Mouse (Mus musculus): Measurements from ENCODE around the gene Garnl3. TPM values are rescaled to one million over a fixed set of nuclear protein-coding genes. Genes with fewer than 3 reads are reported as not detected.
"Not testable (repeated sequence)": the region's sequence is repeated elsewhere in the genome, so short reads cannot be mapped to it uniquely, and the experiment has no call there.

The Garnl3 gene
- polyA plus RNA-seq, 1 experiment from 2014 or later, result 11.7 TPM

- no peak for ATAC-seq
- Histone ChIP-seq H3K9me3 (no peaks in the 10 kb centered on the region), H3K4me1 (replicated peaks) (no peaks in the 10 kb centered on the region), H3K4me2 (replicated peaks) (no peak overlapping the region), H3K27me3 (replicated peaks) (no peaks in the 10 kb centered on the region), H3K9ac (no peak overlapping the region), H3K27ac (no peak overlapping the region), H3K4me3 (replicated peaks) (no peak overlapping the region), H3K36me3 (no peaks in the 10 kb centered on the region)
- 77% methylated on average over 8 of the region's 8 CpGs for WGBS
Measured at GRCm38 (mm10) chr2:33100536-33100935, 30.9 kb downstream of the Garnl3 start.

- not testable (repeated sequence) for H3K27me3 ChIP-seq (replicated peaks); H3K4me1 ChIP-seq (replicated peaks); H3K9me3 ChIP-seq; H3K36me3 ChIP-seq; ATAC-seq; H3K27ac ChIP-seq; H3K4me3 ChIP-seq (replicated peaks); H3K4me2 ChIP-seq (replicated peaks); H3K9ac ChIP-seq
- 88% methylated on average over 12 of the region's 12 CpGs for WGBS
Measured at GRCm38 (mm10) chr2:33097326-33097725, 34.1 kb downstream of the Garnl3 start.

- Histone ChIP-seq H3K9me3 (no peaks in the 10 kb centered on the region), H3K27me3 (replicated peaks) (no peaks in the 10 kb centered on the region), H3K4me1 (replicated peaks) (no peaks in the 10 kb centered on the region), H3K4me2 (replicated peaks) (no peak overlapping the region), H3K4me3 (replicated peaks) (no peak overlapping the region), H3K9ac (no peak overlapping the region), H3K36me3 (no peaks in the 10 kb centered on the region), H3K27ac (no peak overlapping the region)
- ATAC-seq, result no peak
- 72% methylated on average over 10 of the region's 10 CpGs for WGBS
Measured at GRCm38 (mm10) chr2:33095221-33095671, 36.2 kb downstream of the Garnl3 start.

DNA sequence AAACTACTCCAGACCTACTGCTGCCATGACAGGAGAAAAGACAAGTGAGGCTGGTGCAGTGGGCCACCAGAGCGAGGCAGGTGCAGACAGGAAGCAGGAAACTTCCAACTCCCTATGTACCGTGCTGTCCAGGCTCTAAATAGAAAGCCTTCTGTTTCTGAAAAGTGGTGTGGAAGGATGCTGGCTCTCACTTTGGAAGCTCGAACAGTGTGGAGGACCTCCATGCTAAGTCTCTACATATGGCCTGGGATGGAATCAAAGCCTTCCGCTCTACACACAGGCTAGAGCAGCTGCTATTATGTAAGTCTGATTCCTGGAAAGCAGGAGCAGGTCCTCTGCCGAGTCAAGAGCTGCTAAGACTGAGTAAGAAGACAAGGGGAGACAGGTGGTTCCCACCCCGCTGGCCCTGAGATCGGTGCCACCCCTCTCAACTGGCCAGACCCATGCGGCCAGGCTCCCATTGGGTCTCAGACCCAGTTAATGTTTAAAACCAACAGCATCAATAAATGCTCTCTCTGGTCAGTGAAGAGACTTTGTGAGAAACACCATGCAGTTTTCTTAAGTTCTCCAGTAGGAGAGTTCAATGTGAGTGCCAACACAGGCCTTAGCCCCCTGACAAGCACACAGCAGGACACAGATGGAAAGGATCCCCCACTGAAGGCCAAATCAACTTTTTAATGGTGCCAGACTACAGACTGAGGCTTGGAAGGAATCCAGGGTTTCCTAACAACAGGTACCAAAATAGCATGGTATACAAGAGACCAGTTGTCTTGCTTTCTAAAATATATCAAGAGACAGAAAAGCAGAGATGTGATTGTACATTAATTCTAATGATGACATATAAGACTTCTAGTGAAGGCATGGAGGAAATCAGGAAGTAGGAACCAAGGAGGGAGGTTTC lies 40.6 kb downstream of the Garnl3 start:
- no peak overlapping the region for H3K9ac ChIP-seq
- no peak overlapping the region for H3K4me3 ChIP-seq (replicated peaks)
- WGBS, result 81% methylated on average over 8 of the region's 8 CpGs
- H3K36me3 ChIP-seq, result no peaks in the 10 kb centered on the region
- H3K9me3 ChIP-seq, result no peaks in the 10 kb centered on the region
- no peaks in the 10 kb centered on the region for H3K4me1 ChIP-seq (replicated peaks)
- no peaks in the 10 kb centered on the region for H3K27me3 ChIP-seq (replicated peaks)
- H3K4me2 ChIP-seq (replicated peaks), result no peak overlapping the region
- no peak for ATAC-seq
- no peak overlapping the region for H3K27ac ChIP-seq

- not testable (repeated sequence) for H3K4me3 ChIP-seq (replicated peaks); ATAC-seq; H3K27ac ChIP-seq; H3K9me3 ChIP-seq; H3K9ac ChIP-seq; H3K4me2 ChIP-seq (replicated peaks); H3K36me3 ChIP-seq; H3K4me1 ChIP-seq (replicated peaks); H3K27me3 ChIP-seq (replicated peaks)
- 47% methylated on average over 1 of the region's 1 CpGs for WGBS
Measured at GRCm38 (mm10) chr2:33090033-33090400, 41.4 kb downstream of the Garnl3 start.

DNA sequence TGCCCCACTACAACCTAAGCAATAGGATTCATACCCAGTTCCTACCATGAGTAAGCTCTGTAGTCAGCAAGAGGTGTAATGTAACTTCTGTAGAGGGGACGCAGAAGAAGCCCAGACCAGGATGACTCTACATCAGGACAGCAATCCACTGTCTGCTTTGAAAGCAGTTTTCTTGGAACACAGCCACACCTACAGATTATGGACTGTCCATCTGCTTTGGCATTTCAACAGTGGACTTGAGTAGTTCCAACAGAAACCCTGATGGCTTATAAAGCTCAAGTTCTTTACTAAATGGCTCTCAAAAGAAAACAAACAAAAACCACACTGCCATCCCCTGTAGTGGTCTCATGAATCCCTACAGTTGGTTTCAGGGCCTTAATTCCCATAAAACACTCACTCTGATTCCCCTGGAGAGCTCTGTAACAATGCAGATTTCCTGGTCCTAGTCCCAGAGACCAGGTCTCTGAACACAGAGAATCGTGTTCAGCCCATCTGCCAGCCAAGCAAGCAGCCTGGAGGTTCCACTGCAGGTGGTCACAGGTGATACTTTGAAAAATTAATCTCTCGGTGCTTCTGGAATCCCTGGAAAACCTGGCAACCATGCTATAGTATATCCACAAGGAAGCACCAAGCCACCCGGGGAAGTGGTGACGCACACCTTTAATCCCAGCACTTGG lies 42.0 kb downstream of the Garnl3 start:
- no peak overlapping the region for H3K4me2 ChIP-seq (replicated peaks)
- H3K27ac ChIP-seq, result no peak overlapping the region
- 83% methylated on average over 5 of the region's 5 CpGs for WGBS
- no peaks in the 10 kb centered on the region for H3K27me3 ChIP-seq (replicated peaks)
- no peak for ATAC-seq
- H3K4me3 ChIP-seq (replicated peaks), result no peak overlapping the region
- no peaks in the 10 kb centered on the region for H3K9me3 ChIP-seq
- no peak overlapping the region for H3K9ac ChIP-seq
- H3K36me3 ChIP-seq, result no peaks in the 10 kb centered on the region
- no peaks in the 10 kb centered on the region for H3K4me1 ChIP-seq (replicated peaks)

- H3K4me2 ChIP-seq (replicated peaks), result no peak overlapping the region
- 76% methylated on average over 7 of the region's 7 CpGs for WGBS
- H3K36me3 ChIP-seq, result no peaks in the 10 kb centered on the region
- no peak for ATAC-seq
- no peak overlapping the region for H3K9ac ChIP-seq
- H3K4me3 ChIP-seq (replicated peaks), result no peak overlapping the region
- no peak overlapping the region for H3K27ac ChIP-seq
- no peaks in the 10 kb centered on the region for H3K4me1 ChIP-seq (replicated peaks)
- no peaks in the 10 kb centered on the region for H3K27me3 ChIP-seq (replicated peaks)
- no peaks in the 10 kb centered on the region for H3K9me3 ChIP-seq
Measured at GRCm38 (mm10) chr2:33086671-33087363, 44.6 kb downstream of the Garnl3 start.

DNA sequence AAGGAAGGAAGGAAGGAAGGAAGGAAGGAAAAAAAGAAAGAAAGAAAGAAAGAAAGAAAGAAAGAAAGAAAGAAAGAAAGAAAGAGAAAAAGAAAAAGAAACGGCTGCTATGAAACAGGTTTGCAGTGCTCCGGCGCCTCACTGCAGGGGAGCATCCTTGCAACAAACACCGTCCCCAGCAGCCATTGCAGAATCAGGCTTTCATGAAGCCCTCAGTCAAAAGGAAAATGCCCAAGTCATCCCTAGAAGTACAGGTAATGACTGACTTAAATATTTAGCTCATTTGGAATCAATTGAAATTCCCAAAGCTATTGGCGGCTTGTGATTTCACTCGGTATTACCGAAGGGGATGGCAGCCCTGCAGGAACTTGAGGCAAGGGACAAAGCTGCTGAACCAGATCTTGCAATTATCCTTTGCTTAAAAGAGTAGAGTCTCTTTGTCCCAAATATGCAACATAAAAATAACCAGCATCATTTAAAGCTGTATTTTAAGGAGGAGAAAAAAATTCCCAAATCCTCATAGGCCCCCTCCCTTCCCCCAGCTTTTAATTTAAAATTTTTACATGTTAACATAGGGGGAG lies 45.3 kb downstream of the Garnl3 start:
- WGBS, result 73% methylated on average over 7 of the region's 7 CpGs
- no peak for ATAC-seq
- no peak overlapping the region for H3K4me2 ChIP-seq (replicated peaks)
- H3K9ac ChIP-seq, result no peak overlapping the region
- H3K4me3 ChIP-seq (replicated peaks), result no peak overlapping the region
- H3K9me3 ChIP-seq, result no peaks in the 10 kb centered on the region
- no peaks in the 10 kb centered on the region for H3K4me1 ChIP-seq (replicated peaks)
- H3K36me3 ChIP-seq, result no peaks in the 10 kb centered on the region
- no peak overlapping the region for H3K27ac ChIP-seq
- no peaks in the 10 kb centered on the region for H3K27me3 ChIP-seq (replicated peaks)

- Histone ChIP-seq H3K27ac (no peak overlapping the region), H3K4me3 (replicated peaks) (no peak overlapping the region), H3K4me1 (replicated peaks) (0 out of 2 replicates have a peak, but pooled peaks cover 3% of the 10 kb centered on the region), H3K9me3 (no peaks in the 10 kb centered on the region), H3K9ac (no peak overlapping the region), H3K4me2 (replicated peaks) (no peak overlapping the region), H3K27me3 (replicated peaks) (no peaks in the 10 kb centered on the region), H3K36me3 (no peaks in the 10 kb centered on the region)
- no peak for ATAC-seq
- 87% methylated on average over 3 of the region's 3 CpGs for WGBS
Measured at GRCm38 (mm10) chr2:33084221-33084620, 47.2 kb downstream of the Garnl3 start.

GRCm38 (mm10) chr2:33080166-33080565 lies 51.3 kb downstream of the Garnl3 start:
- Histone ChIP-seq H3K4me2 (replicated peaks) (no peak overlapping the region), H3K9ac (no peak overlapping the region), H3K9me3 (no peaks in the 10 kb centered on the region), H3K4me3 (replicated peaks) (no peak overlapping the region), H3K27me3 (replicated peaks) (no peaks in the 10 kb centered on the region), H3K27ac (no peak overlapping the region), H3K36me3 (no peaks in the 10 kb centered on the region), H3K4me1 (replicated peaks) (0 out of 2 replicates have a peak, but pooled peaks cover 3% of the 10 kb centered on the region)
- ATAC-seq, result no peak
- WGBS, result 46% methylated on average over 4 of the region's 4 CpGs

DNA sequence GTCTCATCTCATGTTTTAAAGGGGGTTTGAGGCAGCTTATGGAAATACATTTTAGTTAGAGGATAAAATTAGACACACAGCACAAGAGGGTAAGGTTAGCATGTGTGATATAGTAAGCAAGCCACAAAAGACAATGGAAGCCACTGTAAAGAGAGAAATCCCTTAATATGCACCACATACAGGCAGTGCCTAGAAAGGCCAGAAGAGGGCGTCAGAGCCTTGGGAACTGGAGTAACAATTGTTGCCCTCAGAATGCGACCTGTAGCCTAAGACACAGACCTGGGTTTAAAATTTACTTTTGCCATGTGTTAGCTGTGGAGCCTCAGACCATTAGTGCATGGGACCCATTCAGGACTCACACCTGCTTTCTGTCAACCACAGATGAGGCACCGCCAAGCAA lies 54.2 kb downstream of the Garnl3 start:
- 26% methylated on average over 3 of the region's 3 CpGs for WGBS
- ATAC-seq, result no peak

GRCm38 (mm10) chr2:33074931-33075330 lies 56.5 kb downstream of the Garnl3 start:
- no peak overlapping the region for H3K27ac ChIP-seq
- H3K4me1 ChIP-seq (replicated peaks), result no peaks in the 10 kb centered on the region
- ATAC-seq, result no peak
- no peak overlapping the region for H3K4me2 ChIP-seq (replicated peaks)
- no peaks in the 10 kb centered on the region for H3K36me3 ChIP-seq
- H3K4me3 ChIP-seq (replicated peaks), result no peak overlapping the region
- no peaks in the 10 kb centered on the region for H3K9me3 ChIP-seq
- H3K27me3 ChIP-seq (replicated peaks), result no peaks in the 10 kb centered on the region
- 78% methylated on average over 2 of the region's 2 CpGs for WGBS
- H3K9ac ChIP-seq, result no peak overlapping the region

More for the DNA sequence above, 54.2 kb downstream of the Garnl3 start:
- H3K9me3 ChIP-seq, result no peaks in the 10 kb centered on the region
- H3K27me3 ChIP-seq (replicated peaks), result no peaks in the 10 kb centered on the region
- H3K4me1 ChIP-seq (replicated peaks), result 0 out of 2 replicates have a peak, but pooled peaks cover 3% of the 10 kb centered on the region
- no peak overlapping the region for H3K27ac ChIP-seq
- no peak overlapping the region for H3K9ac ChIP-seq
- H3K36me3 ChIP-seq, result no peaks in the 10 kb centered on the region
- no peak overlapping the region for H3K4me3 ChIP-seq (replicated peaks)
- H3K4me2 ChIP-seq (replicated peaks), result no peak overlapping the region
